Mouse (Mus musculus): ENCODE data around the gene Hoxa3. TPM values are rescaled to one million over a fixed set of nuclear protein-coding genes. Genes with fewer than 3 reads are reported as not detected.

Gene Hoxa3
- polyA plus RNA-seq, 1 experiment from 2014 or later = 1.2 TPM

DNA sequence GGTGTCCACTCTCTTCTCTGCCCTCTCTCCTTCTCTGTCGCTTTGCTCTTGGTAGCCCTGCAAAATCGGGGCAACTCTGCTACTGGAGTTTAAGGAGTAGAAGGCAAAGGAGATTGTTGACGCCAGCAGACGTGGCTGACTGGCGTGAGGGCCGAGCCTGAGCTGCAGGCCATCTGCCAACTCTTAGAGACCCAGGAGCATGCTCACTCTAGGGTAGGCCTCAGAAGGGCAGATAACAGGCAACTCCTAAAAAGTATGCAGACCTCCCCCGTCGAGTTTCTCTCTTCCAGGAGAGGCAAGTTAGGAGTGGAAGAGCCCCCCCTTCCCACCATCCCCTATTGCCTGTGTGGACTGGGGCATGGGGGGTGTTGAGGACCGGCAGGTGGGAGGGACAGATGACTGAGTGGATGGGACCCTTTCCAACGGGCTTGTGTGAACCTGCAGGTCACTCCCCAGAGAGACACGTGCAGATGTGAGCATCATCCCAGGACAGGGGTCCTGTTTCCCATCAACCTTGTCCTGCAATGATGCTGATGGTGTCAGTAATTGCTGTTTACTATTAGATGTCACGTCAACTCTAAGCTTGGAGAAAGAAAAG, 53.9 kb downstream of the Hoxa3 start:
- no peak overlapping the region for H3K27ac ChIP-seq
- H3K4me3 ChIP-seq = peak overlapping the region; percentile 56

DNA sequence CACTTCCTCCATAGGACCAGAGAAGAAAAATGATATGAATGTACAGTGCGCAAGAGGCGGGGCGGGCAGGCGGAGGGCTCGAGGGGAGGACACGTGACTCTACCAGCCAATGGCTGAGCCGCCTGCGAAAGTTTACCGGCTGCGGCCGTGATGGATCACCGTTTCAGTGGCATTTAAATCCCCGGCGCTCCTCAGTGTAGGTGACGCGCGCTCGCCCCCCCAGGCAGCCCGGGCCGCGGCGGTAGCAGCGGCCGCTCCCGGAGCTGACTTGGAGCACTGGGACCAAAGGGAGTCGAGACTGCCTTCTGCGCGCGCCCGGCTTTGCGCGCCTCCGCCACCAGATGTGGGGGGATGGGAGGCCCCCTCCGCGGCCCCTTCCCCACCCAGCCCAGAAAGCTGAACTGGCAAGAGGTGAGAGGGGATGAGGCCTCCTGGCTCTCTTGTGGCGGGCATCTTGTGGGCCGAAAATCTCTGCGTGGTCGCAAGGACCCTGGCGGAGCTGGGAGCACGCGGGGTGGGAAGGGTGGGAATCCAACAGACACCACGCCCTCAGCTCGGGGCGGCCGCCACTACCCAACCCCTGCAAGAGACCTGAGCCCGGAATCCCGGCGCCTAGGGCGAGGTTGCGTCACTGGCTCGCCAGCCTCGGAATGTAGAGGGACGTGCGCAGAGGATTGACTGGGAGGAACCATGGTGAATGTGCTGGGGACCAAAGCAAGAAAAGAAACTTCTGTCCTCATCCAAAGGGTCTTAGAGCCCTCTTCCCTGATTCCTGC, 54.7 kb downstream of the Hoxa3 start, which contains the start of gene Hoxa1:
TSS of gene Hoxa1 (minus strand) at position 42 of the 776 bp plus-strand sequence.
- H3K27ac ChIP-seq = 0 out of 2 replicates have a peak within 1 kb of the TSS, but pooled peaks have one; percentile 26
- H3K4me1 ChIP-seq = 0 out of 2 replicates have a peak, but pooled peaks cover 4% of the 10 kb centered on the region
- H3K36me3 ChIP-seq = no peaks in the 10 kb centered on the region
- under 1% methylated on average over 55 of the region's 55 CpGs for WGBS
- H3K9ac ChIP-seq = peak within 1 kb of the TSS; percentile 48
- peak within 1 kb of the TSS; percentile 99 for H3K4me2 ChIP-seq (replicated peaks)
- no peaks in the 10 kb centered on the region for H3K9me3 ChIP-seq
- peak; percentile 62 for ATAC-seq (ENCODE audit: insufficient number of reproducible peaks, insufficient read depth, low FRiP score, low TSS enrichment)
- peaks cover 93% of the 10 kb centered on the region for H3K27me3 ChIP-seq
- H3K4me3 ChIP-seq = peak within 1 kb of the TSS; percentile 56

More for the DNA sequence above, 53.9 kb downstream of the Hoxa3 start:
- Histone ChIP-seq H3K9me3 (no peaks in the 10 kb centered on the region), H3K4me2 (replicated peaks) (peak overlapping the region; percentile 99), H3K4me1 (0 out of 2 replicates have a peak, but pooled peaks cover 4% of the 10 kb centered on the region), H3K27me3 (peaks cover 93% of the 10 kb centered on the region), H3K9ac (0 out of 2 replicates have a peak overlapping the region, but pooled peaks have one; percentile 48), H3K36me3 (no peaks in the 10 kb centered on the region)
- ATAC-seq (ENCODE audit: insufficient number of reproducible peaks, insufficient read depth, low FRiP score, low TSS enrichment) = no peak
- WGBS = 2% methylated on average over 12 of the region's 12 CpGs

DNA sequence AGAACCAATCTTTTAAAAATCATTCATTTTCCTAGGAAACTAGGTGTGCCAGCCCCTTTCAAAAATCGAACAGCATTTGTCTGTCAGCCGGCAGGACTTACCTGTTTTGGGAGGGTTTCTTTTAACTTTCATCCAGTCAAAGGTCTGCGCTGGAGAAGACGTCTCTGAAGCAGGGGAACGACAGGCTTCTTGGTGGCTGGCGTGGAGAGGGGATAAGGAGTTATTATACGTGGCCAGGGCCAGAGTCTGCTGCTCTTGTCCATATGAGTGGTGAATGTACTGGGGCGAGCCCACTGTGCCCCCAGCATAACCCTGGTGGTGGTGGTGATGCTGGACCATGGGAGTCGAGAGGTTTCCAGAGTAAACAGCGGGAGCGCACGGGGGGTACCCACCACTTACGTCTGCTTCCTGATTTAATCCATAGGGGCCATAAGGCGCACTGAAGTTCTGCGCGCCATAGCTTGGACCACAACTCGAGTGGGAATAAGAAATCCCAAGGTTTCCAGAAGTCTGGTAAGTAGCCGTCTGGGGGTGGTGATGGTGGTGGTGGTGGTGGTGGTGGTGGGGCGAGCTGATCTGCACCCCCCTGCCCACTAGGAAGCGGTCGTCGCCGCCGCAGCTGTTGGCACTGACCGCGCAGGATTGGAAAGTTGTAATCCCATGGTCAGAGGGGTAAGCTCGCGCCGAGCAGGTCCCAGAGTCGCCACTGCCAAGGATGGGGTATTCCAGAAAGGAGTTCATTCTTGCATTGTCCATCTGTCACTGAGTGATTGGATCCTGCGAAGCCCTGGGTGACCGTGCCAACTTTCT, 55.5 kb downstream of the Hoxa3 start:
- no peaks in the 10 kb centered on the region for H3K9me3 ChIP-seq
- no peak overlapping the region for H3K27ac ChIP-seq
- peak overlapping the region; percentile 99 for H3K4me2 ChIP-seq (replicated peaks)
- no peaks in the 10 kb centered on the region for H3K36me3 ChIP-seq
- no peak overlapping the region for H3K9ac ChIP-seq
- 0 out of 2 replicates have a peak, but pooled peaks cover 4% of the 10 kb centered on the region for H3K4me1 ChIP-seq
- under 1% methylated on average over 32 of the region's 32 CpGs for WGBS
- peak overlapping the region; percentile 56 for H3K4me3 ChIP-seq
- peak; percentile 42; the same call in 1 of the 2 replicates for ATAC-seq (ENCODE audit: insufficient number of reproducible peaks, insufficient read depth, low FRiP score, low TSS enrichment)
- H3K27me3 ChIP-seq = peaks cover 91% of the 10 kb centered on the region

DNA sequence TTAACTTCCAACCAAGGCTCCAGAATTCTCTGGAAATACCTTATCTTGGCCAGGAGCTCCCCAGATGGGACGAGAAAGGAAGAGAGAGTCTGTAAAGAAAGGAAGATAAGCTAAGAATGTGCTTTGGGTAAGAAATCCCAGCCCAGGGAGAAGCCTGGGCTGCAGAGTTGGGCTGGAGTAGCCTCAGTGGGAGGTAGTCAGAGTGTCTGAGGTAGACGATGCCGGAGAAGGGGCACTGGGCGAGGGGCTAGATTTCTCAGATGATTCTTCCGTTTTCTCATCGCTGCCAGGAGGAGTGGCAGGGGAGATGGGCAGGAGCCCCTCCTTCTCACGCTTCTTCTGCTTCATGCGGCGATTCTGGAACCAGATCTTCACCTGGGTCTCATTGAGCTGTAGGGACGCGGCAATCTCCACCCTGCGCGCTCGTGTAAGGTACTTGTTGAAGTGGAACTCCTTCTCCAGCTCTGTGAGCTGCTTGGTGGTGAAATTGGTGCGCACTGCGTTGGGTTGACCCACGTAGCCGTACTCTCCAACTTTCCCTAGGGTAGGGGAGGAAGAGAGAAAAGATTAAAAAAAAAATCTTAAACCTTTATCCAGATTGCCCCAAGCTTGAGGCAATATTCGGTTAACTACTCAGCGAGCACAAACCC, 56.5 kb downstream of the Hoxa3 start:
- Histone ChIP-seq H3K27ac (no peak overlapping the region), H3K4me1 (0 out of 2 replicates have a peak, but pooled peaks cover 4% of the 10 kb centered on the region), H3K9me3 (no peaks in the 10 kb centered on the region), H3K9ac (no peak overlapping the region), H3K4me3 (no peak overlapping the region), H3K4me2 (replicated peaks) (no peak overlapping the region), H3K36me3 (no peaks in the 10 kb centered on the region), H3K27me3 (peaks cover 95% of the 10 kb centered on the region)
- no peak for ATAC-seq (ENCODE audit: insufficient number of reproducible peaks, insufficient read depth, low FRiP score, low TSS enrichment)
- 2% methylated on average over 20 of the region's 20 CpGs for WGBS

DNA sequence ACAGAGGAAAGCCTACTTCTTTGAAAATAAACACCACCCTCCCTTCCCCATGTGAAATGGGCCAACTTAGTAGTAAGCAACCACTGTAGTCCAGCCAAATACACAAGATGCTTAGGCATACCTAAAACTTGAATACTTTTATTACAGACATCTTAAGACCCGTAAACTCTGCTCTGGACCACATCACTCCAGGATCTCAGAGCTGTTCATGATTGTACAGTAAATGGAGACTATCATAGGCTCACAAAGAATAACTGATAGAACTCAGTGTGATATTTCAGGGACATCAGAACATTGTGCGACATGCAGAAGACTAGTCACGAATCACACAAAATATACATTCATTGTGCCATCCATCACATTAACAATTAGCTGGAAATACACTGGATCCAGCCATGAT, 57.7 kb downstream of the Hoxa3 start:
- Histone ChIP-seq H3K27ac (no peak overlapping the region), H3K4me1 (0 out of 2 replicates have a peak, but pooled peaks cover 4% of the 10 kb centered on the region), H3K9me3 (no peaks in the 10 kb centered on the region), H3K27me3 (peaks cover 95% of the 10 kb centered on the region), H3K9ac (no peak overlapping the region), H3K36me3 (no peaks in the 10 kb centered on the region), H3K4me3 (no peak overlapping the region), H3K4me2 (replicated peaks) (no peak overlapping the region)
- 45% methylated on average over 3 of the region's 3 CpGs for WGBS
- no peak for ATAC-seq (ENCODE audit: insufficient number of reproducible peaks, insufficient read depth, low FRiP score, low TSS enrichment)

DNA sequence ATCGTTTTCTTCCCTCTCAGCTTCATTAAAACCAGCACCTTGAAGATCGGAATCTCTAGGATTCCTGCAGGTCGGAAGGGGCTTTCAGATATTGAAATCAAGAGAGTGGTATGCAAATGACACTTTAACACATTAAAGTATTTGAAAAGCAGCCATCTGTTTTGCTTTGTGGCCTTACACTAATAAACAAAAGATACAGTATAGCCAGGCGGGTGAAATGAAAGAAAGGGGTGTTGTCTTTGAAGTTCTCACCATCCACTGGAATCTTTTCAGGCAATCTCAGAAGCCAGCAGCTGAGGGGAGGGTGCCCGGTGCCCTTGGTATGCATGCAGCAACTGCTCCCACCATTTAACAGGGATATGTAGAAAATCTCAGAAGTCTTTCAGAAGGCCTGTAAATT, 59.1 kb downstream of the Hoxa3 start:
- no peaks in the 10 kb centered on the region for H3K9me3 ChIP-seq
- H3K4me1 ChIP-seq = 0 out of 2 replicates have a peak, but pooled peaks cover 4% of the 10 kb centered on the region

DNA sequence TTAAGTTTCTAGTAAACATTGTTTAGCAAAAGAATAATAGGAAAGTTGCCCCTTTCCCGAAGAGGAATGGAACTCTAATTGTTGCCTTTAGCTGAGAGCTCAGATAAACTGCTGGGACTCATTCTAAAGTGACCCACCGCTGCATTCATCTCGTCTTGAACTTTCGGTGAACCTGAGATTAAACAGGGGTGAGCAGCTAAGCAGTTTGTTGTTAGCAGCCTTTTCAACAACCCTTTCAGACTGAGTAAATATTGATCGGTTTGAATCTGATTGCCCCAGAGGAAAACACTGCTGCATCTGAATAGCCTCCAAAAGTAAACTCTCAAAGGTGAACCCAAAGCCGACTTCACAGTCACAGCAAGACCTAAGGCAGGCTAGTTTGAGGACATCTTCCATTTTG, 59.9 kb downstream of the Hoxa3 start:
- 2% methylated on average over 6 of the region's 6 CpGs for WGBS
- ATAC-seq (ENCODE audit: insufficient number of reproducible peaks, insufficient read depth, low FRiP score, low TSS enrichment) = no peak
- H3K9ac ChIP-seq = no peak overlapping the region
- H3K4me2 ChIP-seq (replicated peaks) = no peak overlapping the region
- H3K4me1 ChIP-seq = no peaks in the 10 kb centered on the region
- H3K4me3 ChIP-seq = no peak overlapping the region
- H3K36me3 ChIP-seq = no peaks in the 10 kb centered on the region
- H3K27ac ChIP-seq = no peak overlapping the region
- no peaks in the 10 kb centered on the region for H3K9me3 ChIP-seq
- peaks cover 86% of the 10 kb centered on the region for H3K27me3 ChIP-seq

More for the DNA sequence above, 59.1 kb downstream of the Hoxa3 start:
- Histone ChIP-seq H3K27ac (no peak overlapping the region), H3K4me2 (replicated peaks) (no peak overlapping the region), H3K9ac (no peak overlapping the region), H3K27me3 (peaks cover 93% of the 10 kb centered on the region), H3K4me3 (no peak overlapping the region), H3K36me3 (no peaks in the 10 kb centered on the region)
- no peak for ATAC-seq (ENCODE audit: insufficient number of reproducible peaks, insufficient read depth, low FRiP score, low TSS enrichment)
- WGBS = 6% methylated on average over 5 of the region's 5 CpGs

DNA sequence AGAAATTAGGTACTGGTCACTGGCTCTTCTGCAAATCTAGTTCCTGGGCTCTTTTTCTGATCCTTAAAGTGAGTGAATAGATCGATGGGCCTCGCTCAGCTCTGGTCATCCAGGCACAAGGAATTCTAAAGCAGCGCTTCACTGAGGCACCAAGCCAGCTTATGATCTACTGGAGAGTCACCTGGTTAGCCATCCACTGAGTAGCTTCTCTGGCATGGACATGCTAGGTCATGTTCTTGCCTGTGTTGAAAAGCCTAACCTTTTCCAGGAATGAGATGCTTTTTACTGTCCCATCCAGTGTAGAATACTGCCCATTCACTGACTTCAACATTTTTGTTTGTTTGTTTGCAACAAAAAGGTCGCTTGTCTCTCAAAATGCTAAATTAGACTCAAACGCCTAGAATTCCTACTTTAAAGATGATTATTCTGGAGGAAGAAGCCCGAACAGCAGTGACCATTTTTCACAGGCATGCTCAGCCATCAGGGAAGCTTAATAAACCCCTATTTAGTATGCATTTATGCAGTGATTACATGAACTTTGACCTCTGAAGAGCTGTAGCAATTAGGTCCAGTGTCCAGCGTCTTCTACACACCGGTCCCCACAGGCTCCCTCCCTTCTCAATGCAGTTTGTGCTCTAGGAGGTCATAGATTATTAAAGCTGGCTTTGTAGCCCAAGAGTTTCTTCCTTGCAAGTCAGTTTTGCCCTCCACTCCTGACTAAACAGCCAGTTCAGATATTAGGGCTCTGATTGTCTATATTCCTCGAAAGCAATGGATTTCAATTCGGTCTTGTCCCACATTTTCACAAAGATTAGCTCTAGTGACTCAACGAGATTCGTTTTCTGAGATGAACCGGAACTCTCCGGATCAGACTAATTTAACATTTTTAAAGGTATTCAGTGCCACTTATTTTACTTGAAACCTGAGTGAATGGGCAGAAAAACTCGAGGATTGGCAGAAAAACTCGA, 60.6 kb downstream of the Hoxa3 start:
- no peak overlapping the region for H3K4me2 ChIP-seq (replicated peaks)
- H3K9me3 ChIP-seq = no peaks in the 10 kb centered on the region
- H3K9ac ChIP-seq = no peak overlapping the region
- 4% methylated on average over 16 of the region's 16 CpGs for WGBS
- H3K4me1 ChIP-seq = no peaks in the 10 kb centered on the region
- no peak overlapping the region for H3K27ac ChIP-seq
- H3K4me3 ChIP-seq = no peak overlapping the region
- peaks cover 86% of the 10 kb centered on the region for H3K27me3 ChIP-seq
- ATAC-seq (ENCODE audit: insufficient number of reproducible peaks, insufficient read depth, low FRiP score, low TSS enrichment) = no peak
- no peaks in the 10 kb centered on the region for H3K36me3 ChIP-seq

DNA sequence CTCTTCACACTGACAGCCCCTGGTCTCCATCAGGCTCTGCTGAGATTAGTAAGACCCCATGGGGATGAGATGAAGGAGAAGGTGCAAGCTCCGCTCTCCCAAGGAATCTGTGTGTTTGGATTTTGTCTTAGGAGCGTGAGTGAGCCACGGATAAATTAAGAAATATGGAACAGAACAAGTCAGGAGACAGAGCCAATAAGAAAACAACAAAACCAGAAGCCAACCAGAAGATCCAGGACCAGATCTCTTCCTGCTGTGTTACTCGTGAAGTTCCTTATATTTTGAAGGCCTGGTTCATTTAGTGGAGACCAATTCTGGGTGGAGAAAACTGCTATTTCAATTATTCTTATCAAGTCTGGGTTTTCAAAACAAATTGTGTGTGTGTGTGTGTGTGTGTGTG, 61.6 kb downstream of the Hoxa3 start:
- no peak overlapping the region for H3K27ac ChIP-seq
- H3K4me3 ChIP-seq = no peak overlapping the region
- no peak overlapping the region for H3K4me2 ChIP-seq (replicated peaks)
- 9% methylated on average over 4 of the region's 4 CpGs for WGBS
- ATAC-seq (ENCODE audit: insufficient number of reproducible peaks, insufficient read depth, low FRiP score, low TSS enrichment) = no peak
- H3K9ac ChIP-seq = no peak overlapping the region
- no peaks in the 10 kb centered on the region for H3K4me1 ChIP-seq
- no peaks in the 10 kb centered on the region for H3K36me3 ChIP-seq
- H3K27me3 ChIP-seq = peaks cover 84% of the 10 kb centered on the region
- H3K9me3 ChIP-seq = no peaks in the 10 kb centered on the region

DNA sequence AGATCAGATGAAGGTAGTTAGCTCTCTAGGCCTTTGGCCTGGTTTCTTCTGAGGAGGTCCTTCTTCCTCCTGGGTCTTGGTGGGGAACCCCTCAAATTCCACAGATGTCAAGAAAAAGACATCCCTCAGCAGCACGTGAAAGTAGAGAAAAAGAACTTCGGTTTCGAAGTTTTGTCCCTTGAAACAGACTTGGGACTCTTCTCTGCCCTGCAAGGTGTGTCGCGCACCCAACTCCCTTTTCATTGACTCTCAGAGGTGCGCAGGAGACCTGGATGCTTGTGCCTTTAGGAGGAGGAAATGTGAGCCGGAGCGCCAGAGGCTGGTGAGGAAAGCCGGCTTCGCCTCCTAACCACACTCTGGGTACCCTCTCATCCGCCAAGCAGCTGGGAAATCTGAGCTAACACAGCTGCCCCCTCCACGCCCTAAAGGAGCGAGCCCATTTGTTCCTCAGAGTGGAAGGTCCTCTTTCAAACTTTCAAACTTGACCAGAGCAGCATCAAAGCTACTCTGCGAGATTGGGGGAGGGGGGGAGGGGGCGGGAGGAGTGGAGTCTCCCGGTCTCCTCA, 62.7 kb downstream of the Hoxa3 start:
- Histone ChIP-seq H3K27ac (no peak overlapping the region), H3K9ac (no peak overlapping the region), H3K36me3 (no peaks in the 10 kb centered on the region), H3K4me2 (replicated peaks) (no peak overlapping the region), H3K4me3 (no peak overlapping the region), H3K9me3 (no peaks in the 10 kb centered on the region), H3K27me3 (peaks cover 76% of the 10 kb centered on the region), H3K4me1 (no peaks in the 10 kb centered on the region)
- ATAC-seq (ENCODE audit: insufficient number of reproducible peaks, insufficient read depth, low FRiP score, low TSS enrichment) = no peak
- 2% methylated on average over 16 of the region's 16 CpGs for WGBS
